Mouse (Mus musculus): ENCODE data around the gene D430042O09Rik. TPM values are rescaled to one million over a fixed set of nuclear protein-coding genes. Genes with fewer than 3 reads are reported as not detected.

D430042O09Rik gene
- polyA plus RNA-seq, 1 experiment from 2014 or later = 11.3 TPM

- Histone ChIP-seq H3K36me3 (no peaks in the 10 kb centered on the region), H3K27me3 (no peaks in the 10 kb centered on the region; the same call in 1 of the 2 replicates), H3K9ac (no peak overlapping the region), H3K4me1 (peaks cover 2% of the 10 kb centered on the region; the same call in 1 of the 2 replicates), H3K27ac (no peak overlapping the region), H3K4me3 (no peak overlapping the region), H3K4me2 (replicated peaks) (no peak overlapping the region), H3K9me3 (replicated peaks) (no peaks in the 10 kb centered on the region)
- no peak for ATAC-seq (ENCODE audit: low FRiP score)
- 93% methylated on average over 1 of the region's 1 CpGs for WGBS
Observed at GRCm38 (mm10) chr7:125744774-125745173, 37.1 kb downstream of the D430042O09Rik start.

GRCm38 (mm10) chr7:125746621-125747315 lies 39.1 kb downstream of the D430042O09Rik start:
- H3K27me3 ChIP-seq = no peaks in the 10 kb centered on the region; the same call in 1 of the 2 replicates
- WGBS = 98% methylated on average over 2 of the region's 2 CpGs

GRCm38 (mm10) chr7:125747316-125747690 lies 39.6 kb downstream of the D430042O09Rik start:
- H3K9ac ChIP-seq = no peak overlapping the region
- no peaks in the 10 kb centered on the region for H3K36me3 ChIP-seq
- no peak for ATAC-seq (ENCODE audit: low FRiP score)
- H3K9me3 ChIP-seq (replicated peaks) = no peaks in the 10 kb centered on the region
- H3K27ac ChIP-seq = no peak overlapping the region
- no peaks in the 10 kb centered on the region; the same call in 1 of the 2 replicates for H3K27me3 ChIP-seq
- H3K4me2 ChIP-seq (replicated peaks) = no peak overlapping the region
- no peaks in the 10 kb centered on the region for H3K4me1 ChIP-seq
- no peak overlapping the region for H3K4me3 ChIP-seq
- 52% methylated on average over 7 of the region's 7 CpGs for WGBS

More at GRCm38 (mm10) chr7:125746621-125747315, 39.1 kb downstream of the D430042O09Rik start:
- H3K9me3 ChIP-seq (replicated peaks) = no peaks in the 10 kb centered on the region
- no peaks in the 10 kb centered on the region for H3K4me1 ChIP-seq
- no peak for ATAC-seq (ENCODE audit: low FRiP score)
- no peak overlapping the region for H3K4me2 ChIP-seq (replicated peaks)
- H3K4me3 ChIP-seq = no peak overlapping the region
- H3K36me3 ChIP-seq = no peaks in the 10 kb centered on the region
- H3K27ac ChIP-seq = no peak overlapping the region
- H3K9ac ChIP-seq = no peak overlapping the region

GRCm38 (mm10) chr7:125748186-125748585 lies 40.5 kb downstream of the D430042O09Rik start:
- Histone ChIP-seq H3K4me2 (replicated peaks) (no peak overlapping the region), H3K9me3 (replicated peaks) (no peaks in the 10 kb centered on the region), H3K4me1 (no peaks in the 10 kb centered on the region), H3K27me3 (no peaks in the 10 kb centered on the region; the same call in 1 of the 2 replicates), H3K4me3 (no peak overlapping the region), H3K27ac (no peak overlapping the region), H3K36me3 (no peaks in the 10 kb centered on the region), H3K9ac (no peak overlapping the region)
- WGBS = 58% methylated on average over 3 of the region's 3 CpGs
- no peak for ATAC-seq (ENCODE audit: low FRiP score)

- Histone ChIP-seq H3K9ac (no peak overlapping the region), H3K27me3 (no peaks in the 10 kb centered on the region), H3K4me1 (no peaks in the 10 kb centered on the region), H3K4me2 (replicated peaks) (no peak overlapping the region), H3K9me3 (replicated peaks) (no peaks in the 10 kb centered on the region), H3K4me3 (no peak overlapping the region), H3K27ac (no peak overlapping the region), H3K36me3 (no peaks in the 10 kb centered on the region)
- WGBS = 84% methylated on average over 7 of the region's 7 CpGs
- ATAC-seq (ENCODE audit: low FRiP score) = no peak
Observed at GRCm38 (mm10) chr7:125752699-125753325, 45.1 kb downstream of the D430042O09Rik start.

GRCm38 (mm10) chr7:125753326-125753715 lies 45.6 kb downstream of the D430042O09Rik start:
- no peak for ATAC-seq (ENCODE audit: low FRiP score)
- no peak overlapping the region for H3K27ac ChIP-seq
- no peaks in the 10 kb centered on the region for H3K9me3 ChIP-seq (replicated peaks)
- H3K36me3 ChIP-seq = no peaks in the 10 kb centered on the region
- no peaks in the 10 kb centered on the region for H3K4me1 ChIP-seq
- WGBS = 93% methylated on average over 3 of the region's 3 CpGs
- H3K27me3 ChIP-seq = no peaks in the 10 kb centered on the region
- H3K4me3 ChIP-seq = no peak overlapping the region
- H3K4me2 ChIP-seq (replicated peaks) = no peak overlapping the region
- no peak overlapping the region for H3K9ac ChIP-seq

- Histone ChIP-seq H3K4me3 (no peak overlapping the region), H3K4me1 (no peaks in the 10 kb centered on the region), H3K4me2 (replicated peaks) (no peak overlapping the region), H3K9me3 (replicated peaks) (no peaks in the 10 kb centered on the region), H3K27me3 (no peaks in the 10 kb centered on the region), H3K9ac (no peak overlapping the region), H3K27ac (no peak overlapping the region), H3K36me3 (0 out of 2 replicates have a peak, but pooled peaks cover 5% of the 10 kb centered on the region)
- ATAC-seq (ENCODE audit: low FRiP score) = no peak
- WGBS = 76% methylated on average over 6 of the region's 6 CpGs
Observed at GRCm38 (mm10) chr7:125756806-125757205, 49.1 kb downstream of the D430042O09Rik start.

- no peak for ATAC-seq (ENCODE audit: low FRiP score)
Observed at GRCm38 (mm10) chr7:125757896-125758623, 50.4 kb downstream of the D430042O09Rik start.

GRCm38 (mm10) chr7:125762289-125762688 lies 54.6 kb downstream of the D430042O09Rik start:
- Histone ChIP-seq H3K36me3 (0 out of 2 replicates have a peak, but pooled peaks cover 5% of the 10 kb centered on the region), H3K4me3 (no peak overlapping the region), H3K4me1 (peaks cover 20% of the 10 kb centered on the region), H3K9ac (no peak overlapping the region), H3K27me3 (no peaks in the 10 kb centered on the region), H3K27ac (no peak overlapping the region), H3K4me2 (replicated peaks) (no peak overlapping the region), H3K9me3 (replicated peaks) (no peaks in the 10 kb centered on the region)
- no peak for ATAC-seq (ENCODE audit: low FRiP score)
- WGBS = 88% methylated on average over 2 of the region's 2 CpGs

More at GRCm38 (mm10) chr7:125757896-125758623, 50.4 kb downstream of the D430042O09Rik start:
- H3K4me1 ChIP-seq = peaks cover 8% of the 10 kb centered on the region
- 85% methylated on average over 6 of the region's 6 CpGs for WGBS
- H3K4me2 ChIP-seq (replicated peaks) = no peak overlapping the region
- H3K9ac ChIP-seq = no peak overlapping the region
- H3K9me3 ChIP-seq (replicated peaks) = no peaks in the 10 kb centered on the region
- H3K27me3 ChIP-seq = no peaks in the 10 kb centered on the region
- H3K27ac ChIP-seq = no peak overlapping the region
- H3K4me3 ChIP-seq = no peak overlapping the region
- H3K36me3 ChIP-seq = 0 out of 2 replicates have a peak, but pooled peaks cover 5% of the 10 kb centered on the region

- peaks cover 23% of the 10 kb centered on the region for H3K4me1 ChIP-seq
- WGBS = 52% methylated on average over 7 of the region's 7 CpGs
- H3K4me3 ChIP-seq = no peak overlapping the region
- H3K9ac ChIP-seq = no peak overlapping the region
- H3K27me3 ChIP-seq = no peaks in the 10 kb centered on the region
- ATAC-seq (ENCODE audit: low FRiP score) = peak; percentile 40; the same call in 1 of the 2 replicates
- H3K4me2 ChIP-seq (replicated peaks) = no peak overlapping the region
- H3K36me3 ChIP-seq = 0 out of 2 replicates have a peak, but pooled peaks cover 5% of the 10 kb centered on the region
- H3K9me3 ChIP-seq (replicated peaks) = no peaks in the 10 kb centered on the region
- H3K27ac ChIP-seq = no peak overlapping the region
Observed at GRCm38 (mm10) chr7:125762883-125763830, 55.5 kb downstream of the D430042O09Rik start.

- no peak overlapping the region for H3K4me3 ChIP-seq
- H3K9me3 ChIP-seq (replicated peaks) = no peaks in the 10 kb centered on the region
- ATAC-seq (ENCODE audit: low FRiP score) = no peak
- no peak overlapping the region for H3K9ac ChIP-seq
- 97% methylated on average over 3 of the region's 3 CpGs for WGBS
- H3K4me1 ChIP-seq = peaks cover 23% of the 10 kb centered on the region
- H3K36me3 ChIP-seq = 0 out of 2 replicates have a peak, but pooled peaks cover 5% of the 10 kb centered on the region
- no peak overlapping the region for H3K4me2 ChIP-seq (replicated peaks)
- no peak overlapping the region for H3K27ac ChIP-seq
- H3K27me3 ChIP-seq = no peaks in the 10 kb centered on the region
Observed at GRCm38 (mm10) chr7:125764373-125764772, 56.7 kb downstream of the D430042O09Rik start.

Data from hindbrain, embryonic 12.5 days (tissue).